Mouse (Mus musculus): ENCODE data around the gene Eppin. TPM values are rescaled to one million over a fixed set of nuclear protein-coding genes. Genes with fewer than 3 reads are reported as not detected.
"Not testable (repeated sequence)": the region's sequence is repeated elsewhere in the genome, so short reads cannot be mapped to it uniquely, and the experiment has no call there.

Eppin gene
- not detected in 2 replicates for total RNA-seq (2021)
- long read RNA-seq, experiment 1: 0 reads
- long read RNA-seq, experiment 2: 0 reads

DNA sequence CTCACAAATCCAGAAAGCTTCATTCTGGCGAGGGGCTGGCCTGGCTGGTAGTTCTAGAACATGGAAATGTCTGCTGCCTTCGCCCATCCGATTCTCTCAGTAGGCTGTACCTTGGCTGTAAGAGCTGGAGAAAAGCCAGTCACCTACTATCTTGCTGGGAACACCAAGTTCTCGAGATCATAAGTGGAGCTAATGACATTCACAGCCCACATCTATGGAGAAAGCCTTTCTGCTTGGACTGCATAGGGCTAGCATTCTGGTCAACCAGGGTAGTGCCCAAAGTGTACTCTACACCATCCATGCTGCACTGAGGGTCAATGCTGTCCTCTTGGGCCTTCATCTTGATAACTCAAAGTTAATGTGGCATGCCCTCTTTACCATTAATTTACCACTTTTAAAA lies at the start of gene Eppin:
TSS of gene Eppin (minus strand) at position 101 of the 400 bp plus-strand sequence.
- no peak for DNase-seq

GRCm38 (mm10) chr2:164641881-164642673 lies 48.7 kb upstream of the Eppin start:
- peak; percentile 44 for DNase-seq

DNA sequence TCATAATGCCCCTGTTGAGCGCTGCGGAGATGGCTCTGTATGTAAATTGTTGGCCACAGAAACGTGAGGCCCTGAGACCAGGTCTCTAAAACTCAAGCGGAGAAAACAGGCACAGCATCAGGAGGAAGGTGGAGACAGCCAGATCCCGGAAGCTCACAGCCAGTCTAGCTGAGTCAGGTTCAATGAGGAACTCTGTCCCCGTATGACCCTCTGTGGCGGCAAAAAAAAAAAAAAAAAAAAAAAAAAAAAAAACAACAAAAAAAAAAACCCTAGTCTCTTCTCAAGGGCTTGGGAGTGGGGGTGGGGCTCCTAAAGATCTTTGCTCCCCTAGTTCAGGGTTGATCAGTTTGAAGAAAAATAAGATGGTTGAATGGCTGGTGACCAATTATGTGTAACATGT lies 47.7 kb upstream of the Eppin start:
- peak; percentile 15 for DNase-seq

- DNase-seq: no peak
Observed at GRCm38 (mm10) chr2:164638696-164639095, 45.3 kb upstream of the Eppin start, which contains the start of gene Wfdc16. Wfdc16 (minus strand) TSS chr2:164638796.

GRCm38 (mm10) chr2:164635266-164635665 lies 41.9 kb upstream of the Eppin start:
- no peak for DNase-seq

GRCm38 (mm10) chr2:164621775-164622174 lies 28.4 kb upstream of the Eppin start:
- no peak for DNase-seq

- DNase-seq: peak; percentile 9
Observed at GRCm38 (mm10) chr2:164619050-164619449, 25.7 kb upstream of the Eppin start.

GRCm38 (mm10) chr2:164615386-164615785 lies 22.0 kb upstream of the Eppin start:
- DNase-seq: no peak

DNA sequence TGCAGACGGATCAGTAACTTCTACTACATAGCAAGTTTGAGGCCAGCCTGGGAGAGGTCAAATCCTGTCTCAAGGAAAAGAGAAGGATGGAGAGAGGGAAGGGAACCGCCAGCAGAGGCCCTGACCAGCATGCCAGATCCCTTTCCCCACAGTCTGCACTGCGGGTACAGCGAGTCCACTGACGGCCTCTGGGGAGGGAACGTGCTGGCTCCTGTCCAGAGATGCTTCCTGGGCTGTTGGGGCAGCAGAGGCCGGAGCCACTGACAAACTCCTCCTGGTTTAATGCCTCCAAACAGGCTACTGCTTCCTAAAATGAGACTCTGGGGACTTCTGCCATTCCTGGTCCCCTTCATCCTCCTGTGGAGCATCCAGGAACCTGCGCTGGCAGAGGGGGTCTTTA lies 20.1 kb upstream of the Eppin start, which contains the start of the genes Wfdc6b and Wfdc8:
TSS of gene Wfdc6b (plus strand) at position 52 of the 400 bp plus-strand sequence.
TSS of gene Wfdc8 (minus strand) at position 156 of the 400 bp plus-strand sequence.
- peak; percentile 78 for DNase-seq

GRCm38 (mm10) chr2:164608781-164609180 lies 15.4 kb upstream of the Eppin start:
- DNase-seq: peak; percentile 66

- DNase-seq: no peak
Observed at GRCm38 (mm10) chr2:164604411-164604810, 11.0 kb upstream of the Eppin start.

- DNase-seq: no peak
Observed at GRCm38 (mm10) chr2:164603482-164603881, 10.1 kb upstream of the Eppin start.

DNA sequence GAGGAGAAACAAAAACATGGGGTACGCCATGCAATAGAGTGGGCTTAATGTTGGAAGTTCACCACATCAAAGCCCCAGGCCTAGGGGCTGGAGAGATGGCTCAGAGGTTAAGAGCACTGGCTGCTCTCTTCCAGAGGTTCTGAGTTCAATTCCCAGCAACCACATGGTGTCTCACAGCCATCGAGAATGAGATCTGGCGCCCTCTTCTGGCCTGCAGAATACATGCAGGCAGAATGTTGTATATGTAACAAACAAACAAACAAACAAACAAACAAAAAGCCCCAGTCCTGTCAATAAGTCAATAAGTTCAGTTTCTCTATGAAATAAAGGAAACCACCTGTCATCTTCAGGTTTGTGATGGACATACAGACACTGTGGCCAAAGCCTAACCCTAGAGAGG lies 6.8 kb upstream of the Eppin start:
- no peak for DNase-seq

DNA sequence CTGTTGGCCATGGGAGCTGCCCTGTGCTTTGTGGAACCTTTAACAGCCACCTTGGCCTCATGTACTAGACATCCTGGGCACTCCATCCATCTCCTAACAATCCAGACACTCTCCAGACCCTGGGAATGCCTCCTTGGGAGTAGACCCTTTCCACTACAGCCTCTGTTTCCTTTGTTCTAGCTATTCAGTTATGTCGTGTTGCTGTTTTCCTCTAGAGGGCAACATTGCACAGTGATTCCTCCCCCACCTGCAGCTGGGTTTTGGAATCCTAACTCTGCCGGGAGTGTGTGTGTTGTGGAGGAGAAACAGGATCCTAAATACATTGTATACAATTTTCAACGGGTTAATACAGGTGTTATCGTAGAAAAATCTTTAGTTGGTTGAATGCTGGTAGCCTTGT lies 1.4 kb downstream of the Eppin start:
- peak; percentile 56 for DNase-seq

DNA sequence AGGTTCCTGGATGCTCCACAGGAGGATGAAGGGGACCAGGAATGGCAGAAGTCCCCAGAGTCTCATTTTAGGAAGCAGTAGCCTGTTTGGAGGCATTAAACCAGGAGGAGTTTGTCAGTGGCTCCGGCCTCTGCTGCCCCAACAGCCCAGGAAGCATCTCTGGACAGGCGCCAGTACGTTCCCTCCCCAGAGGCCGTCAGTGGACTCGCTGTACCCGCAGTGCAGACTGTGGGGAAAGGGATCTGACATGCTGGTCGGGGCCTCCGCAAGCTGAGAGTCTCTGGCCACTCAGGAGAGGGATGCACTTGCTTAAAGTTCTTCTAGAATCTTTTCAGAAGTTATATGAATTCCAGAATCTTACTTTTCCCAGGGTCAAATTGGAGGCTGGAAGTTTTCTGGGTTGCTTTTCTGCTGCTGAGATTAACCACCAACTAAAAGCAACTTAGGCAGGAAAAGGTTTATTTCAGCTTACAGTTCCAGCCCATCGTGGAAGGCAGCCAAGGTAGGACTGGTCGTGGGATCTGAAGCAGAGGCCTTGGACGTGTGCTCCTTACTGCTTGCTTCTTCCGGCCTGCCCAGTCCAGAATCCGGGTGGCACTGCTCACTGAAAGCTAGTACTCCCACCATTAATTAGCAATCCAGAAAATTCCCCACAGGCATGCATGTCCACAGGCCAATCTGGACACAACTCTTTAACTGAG lies 8.2 kb downstream of the Eppin start, which contains the start of gene Wfdc6a:
TSS of gene Wfdc6a (minus strand) at position 423 of the 701 bp plus-strand sequence.
- peak; percentile 50 for DNase-seq

GRCm38 (mm10) chr2:164573359-164573758 lies 20.0 kb downstream of the Eppin start, which contains the start of gene Spint3:
Spint3 (minus strand) TSS chr2:164573459.
- not testable (repeated sequence) for DNase-seq

DNA sequence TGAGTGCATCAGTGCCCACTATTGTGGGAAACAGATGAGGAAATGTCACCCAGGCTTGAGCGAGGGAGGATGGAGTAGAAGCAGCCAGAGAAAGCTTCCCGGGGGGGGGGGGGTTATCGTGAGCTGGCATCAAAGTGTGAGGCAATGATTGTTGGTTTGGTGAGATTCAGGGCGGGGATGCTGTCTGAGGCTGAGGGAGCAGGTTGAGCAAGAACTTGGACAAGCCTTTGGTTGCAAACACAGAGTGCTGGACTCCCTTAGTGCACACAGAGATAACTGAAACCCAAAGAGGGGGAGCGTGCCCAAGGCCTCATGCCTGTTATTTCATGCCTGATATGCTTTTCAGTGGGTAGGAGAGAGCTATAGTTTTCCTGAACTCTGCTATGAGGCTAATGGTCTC lies 25.9 kb downstream of the Eppin start:
- no peak for DNase-seq

GRCm38 (mm10) chr2:164566997-164567396 lies 26.4 kb downstream of the Eppin start:
- DNase-seq: no peak

GRCm38 (mm10) chr2:164564346-164564745 lies 29.0 kb downstream of the Eppin start:
- no peak for DNase-seq

DNA sequence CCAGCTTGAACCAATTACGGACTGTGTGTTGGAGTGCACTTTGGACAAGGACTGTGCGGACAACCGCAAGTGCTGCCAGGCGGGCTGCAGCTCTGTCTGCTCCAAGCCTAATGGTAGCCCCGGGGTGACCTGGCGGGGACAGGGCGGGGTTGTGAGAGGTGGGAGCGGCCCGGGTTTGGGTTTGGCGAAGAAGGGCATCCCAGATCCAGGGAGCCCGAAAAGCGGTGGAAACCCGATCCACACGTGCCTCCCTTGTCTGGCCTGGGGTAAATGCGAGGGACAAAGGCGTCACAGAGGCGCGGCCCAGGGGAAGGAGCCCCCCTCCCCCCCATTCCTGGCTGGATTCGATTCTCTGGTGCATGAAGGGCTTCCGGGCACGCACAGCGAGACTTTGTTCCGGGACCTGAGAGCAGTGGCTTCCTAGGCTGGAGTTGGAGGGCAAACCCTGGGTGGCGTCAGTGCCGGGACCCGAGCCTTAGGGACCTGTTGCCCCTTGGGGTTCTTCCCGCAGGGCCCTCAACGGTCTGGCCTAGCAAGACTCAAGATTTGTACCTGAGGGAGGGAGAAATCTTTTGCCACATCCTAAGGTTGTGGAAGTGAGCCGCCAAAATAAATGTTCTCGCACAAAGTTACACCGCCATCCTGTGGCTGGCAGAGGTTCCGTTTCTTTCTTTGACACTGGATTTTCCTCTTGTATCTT lies 29.9 kb downstream of the Eppin start:
- DNase-seq: peak; percentile 40

DNA sequence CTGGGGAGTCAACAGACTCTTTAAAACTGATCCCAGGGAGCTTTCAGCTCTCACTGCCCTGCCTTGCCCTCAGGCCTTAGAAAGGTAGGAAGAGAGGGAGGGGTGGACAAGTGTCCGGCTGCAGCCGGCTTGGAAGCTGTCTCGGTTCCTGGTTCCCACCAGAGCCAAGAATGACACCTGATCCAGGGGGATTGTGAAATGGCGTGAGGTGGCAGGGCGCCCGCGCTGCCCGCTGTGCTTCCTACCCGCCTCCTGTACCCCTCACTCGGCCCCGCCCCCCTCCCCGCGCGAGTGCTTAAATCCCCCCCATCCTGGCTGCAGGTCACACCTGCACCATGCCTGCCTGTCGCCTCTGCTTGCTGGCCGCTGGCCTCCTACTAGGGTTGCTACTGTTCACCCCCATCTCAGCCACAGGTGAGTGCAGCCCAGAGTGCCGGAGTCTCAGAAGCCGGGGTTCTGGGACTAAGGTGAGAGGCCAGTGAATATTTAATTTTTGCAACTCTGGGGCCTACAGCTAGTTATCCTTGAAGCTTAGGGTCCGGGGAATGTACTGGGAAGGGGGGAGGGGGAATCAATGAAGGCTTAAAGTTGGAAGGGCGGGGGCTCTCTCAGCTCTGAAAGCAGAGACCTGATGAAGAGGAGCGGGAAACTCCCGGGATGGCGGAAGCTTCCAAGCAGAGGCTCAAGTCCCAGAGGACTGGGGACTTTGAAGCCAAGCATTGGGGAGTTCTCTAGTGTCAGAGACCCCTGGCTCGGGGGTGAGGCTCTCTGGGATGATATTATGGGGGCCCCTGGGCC lies 30.8 kb downstream of the Eppin start, which contains the start of gene Wfdc2:
TSS of gene Wfdc2 (plus strand) at position 23 of the 798 bp plus-strand sequence.
- DNase-seq: peak; percentile 33
